In the genomic region with DNA sequence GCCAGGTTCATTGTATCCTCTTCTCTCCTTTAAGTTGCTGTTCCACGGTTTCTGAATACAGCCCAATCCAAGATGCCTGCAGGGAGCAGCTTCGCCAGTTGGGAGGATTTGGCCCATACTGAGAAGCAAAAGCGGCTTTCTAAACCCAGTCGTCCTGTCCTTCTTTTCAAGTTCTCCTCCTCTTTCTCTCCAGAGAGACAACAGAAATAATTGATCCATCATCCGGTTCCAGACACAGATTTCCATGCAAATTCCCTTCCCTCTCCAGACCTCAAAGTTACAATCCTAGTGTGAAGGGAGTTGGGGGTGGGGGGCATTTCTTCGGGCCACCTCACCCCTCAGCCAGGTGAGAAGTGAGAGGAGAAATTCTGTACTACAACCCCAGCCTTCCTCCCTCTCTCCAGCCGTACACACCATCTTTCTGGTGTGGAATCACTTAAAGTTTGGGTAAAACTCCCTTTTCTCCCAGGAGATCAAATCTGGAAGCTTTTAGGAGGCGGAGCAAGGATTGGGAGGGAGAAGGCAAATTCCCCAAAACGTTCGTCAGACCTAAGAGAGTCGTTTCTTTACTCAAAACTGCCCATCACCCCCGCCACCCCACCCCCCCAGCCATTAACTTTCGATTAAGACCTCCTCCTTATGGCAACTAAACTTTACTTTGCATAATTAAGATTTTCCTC, we compare ENCODE assay signal across 8 mouse cellular contexts. TPM values are rescaled to one million over a fixed set of nuclear protein-coding genes. Genes with fewer than 3 reads are reported as not detected.
DNase-seq lines count a peak whose midpoint lies in the region; ATAC-seq and TF ChIP-seq lines count a peak whose summit lies in the region.

No protein-coding gene starts in this region.

- peak overlapping the region; percentile 65 for H3K9ac ChIP-seq in lung, embryonic 14.5 days
- peak overlapping the region; percentile 44 for H3K9ac ChIP-seq in forebrain, embryonic 12.5 days
- H3K9ac ChIP-seq in intestine, embryonic 14.5 days (ENCODE audit: low read length): peak overlapping the region; percentile 69

- no peaks in the 10 kb centered on the region; the same call in 1 of the 2 replicates for H3K27me3 ChIP-seq in lung, embryonic 14.5 days (ENCODE audit: insufficient read depth, low read length)
- H3K27me3 ChIP-seq in forebrain, embryonic 12.5 days: no peaks in the 10 kb centered on the region
- no peaks in the 10 kb centered on the region for H3K27me3 ChIP-seq in intestine, embryonic 14.5 days (replicated peaks; ENCODE audit: control insufficient read depth, insufficient read depth, low read length)
- no peaks in the 10 kb centered on the region for H3K27me3 ChIP-seq in myocyte (ENCODE audit: control insufficient read depth, insufficient read depth, insufficient read length)

- H3K79me2 ChIP-seq in myocyte (ENCODE audit: control insufficient read depth, insufficient read depth): peaks cover 29% of the 10 kb centered on the region

- H3K4me1 ChIP-seq in lung, embryonic 14.5 days (ENCODE audit: insufficient read depth): no peaks in the 10 kb centered on the region
- H3K4me1 ChIP-seq in forebrain, embryonic 12.5 days: peaks cover 20% of the 10 kb centered on the region
- H3K4me1 ChIP-seq in intestine, embryonic 14.5 days (replicated peaks; ENCODE audit: control insufficient read depth, insufficient read depth, low read length): peaks cover 9% of the 10 kb centered on the region

- no peak overlapping the region for H3ac ChIP-seq in myocyte (ENCODE audit: control insufficient read depth, insufficient read length)

- H3K27ac ChIP-seq in lung, embryonic 14.5 days (ENCODE audit: low read depth): peak overlapping the region; percentile 99
- peak overlapping the region; percentile 100 for H3K27ac ChIP-seq in forebrain, embryonic 12.5 days
- H3K27ac ChIP-seq in intestine, embryonic 14.5 days (ENCODE audit: low read depth): peak overlapping the region; percentile 98

- no peaks in the 10 kb centered on the region for H3K9me3 ChIP-seq in lung, embryonic 14.5 days (ENCODE audit: low read depth, low read length)
- no peaks in the 10 kb centered on the region for H3K9me3 ChIP-seq in forebrain, embryonic 12.5 days
- H3K9me3 ChIP-seq in intestine, embryonic 14.5 days (ENCODE audit: control insufficient read depth, low read length): no peaks in the 10 kb centered on the region

- no peak for TF ChIP-seq CTCF in lung, embryonic 14.5 days (IDR thresholded peaks at IDR 0.05; ENCODE audit: low read depth)

- no peak for TF ChIP-seq POLR2A in myocyte (IDR thresholded peaks at IDR 0.05; ENCODE audit: insufficient read length, low read depth)

- no peak for ATAC-seq in lung, embryonic 14.5 days (ENCODE audit: insufficient read depth)
- ATAC-seq in forebrain, embryonic 12.5 days (ENCODE audit: low FRiP score): peak; percentile 2; the same call in 1 of the 2 replicates
- ATAC-seq in intestine, embryonic 14.5 days (replicated peaks; ENCODE audit: low FRiP score, low TSS enrichment, low read depth): no peak

- peak overlapping the region; percentile 80 for H3K4me2 ChIP-seq in lung, embryonic 14.5 days
- peak overlapping the region; percentile 82 for H3K4me2 ChIP-seq in forebrain, embryonic 12.5 days
- peak overlapping the region; percentile 76 for H3K4me2 ChIP-seq in intestine, embryonic 14.5 days (ENCODE audit: low read length)
- peak overlapping the region; percentile 95 for H3K4me2 ChIP-seq in myocyte (ENCODE audit: low read depth)

- H3K4me3 ChIP-seq in lung, embryonic 14.5 days (ENCODE audit: low read depth, low read length): peak overlapping the region; percentile 89
- peak overlapping the region; percentile 93 for H3K4me3 ChIP-seq in forebrain, embryonic 12.5 days (replicated peaks)
- H3K4me3 ChIP-seq in intestine, embryonic 14.5 days (ENCODE audit: low read depth, low read length): peak overlapping the region; percentile 90
- H3K4me3 ChIP-seq in myocyte: peak overlapping the region; percentile 38

- peak; percentile 83 for DNase-seq in lung, embryonic 14.5 days
- DNase-seq in lung, postnatal 25 days (ENCODE audit: low spot score): no peak
- DNase-seq in intestine, embryonic 14.5 days (ENCODE audit: low spot score): peak; percentile 70
- DNase-seq in yolk sac, embryonic 10.5 days (ENCODE audit: low spot score): no peak
- no peak for DNase-seq in cerebellum, postnatal 14 days
- DNase-seq in left cerebral cortex, adult 18-20 months (ENCODE audit: low spot score in 2 of 2): no peak

- 3% methylated on average over 13 of the region's 13 CpGs for WGBS in lung, embryonic 14.5 days
- 0% methylated on average over 13 of the region's 13 CpGs for WGBS in forebrain, embryonic 12.5 days
- 4% methylated on average over 13 of the region's 13 CpGs for WGBS in intestine, embryonic 14.5 days

- peaks cover 7% of the 10 kb centered on the region for H3K36me3 ChIP-seq in lung, embryonic 14.5 days (ENCODE audit: insufficient read depth)
- H3K36me3 ChIP-seq in forebrain, embryonic 12.5 days (replicated peaks): no peaks in the 10 kb centered on the region
- no peaks in the 10 kb centered on the region for H3K36me3 ChIP-seq in intestine, embryonic 14.5 days (ENCODE audit: control insufficient read depth, insufficient read depth, low read length)
- H3K36me3 ChIP-seq in myocyte (ENCODE audit: control insufficient read depth, insufficient read depth): no peaks in the 10 kb centered on the region

TF ChIP-seq in myocyte, 11 proteins besides CTCF, POLR2A, EP300 and RAD21:
- no peak for TF ChIP-seq E2F4 (IDR thresholded peaks at IDR 0.05; ENCODE audit: insufficient read depth)
- TF ChIP-seq SRF (IDR thresholded peaks at IDR 0.05; ENCODE audit: control insufficient read depth, insufficient read length, low read depth): no peak
- no peak for TF ChIP-seq MAX (IDR thresholded peaks at IDR 0.05; ENCODE audit: low read depth)
- no peak for TF ChIP-seq CEBPB (IDR thresholded peaks at IDR 0.05; ENCODE audit: insufficient read depth, poor library complexity, severe bottlenecking)
- TF ChIP-seq REST (IDR thresholded peaks at IDR 0.05; ENCODE audit: insufficient read depth, insufficient read length): no peak
- no peak for TF ChIP-seq TCF3 (IDR thresholded peaks at IDR 0.05; ENCODE audit: insufficient read length, low read depth)
- TF ChIP-seq USF1 (IDR thresholded peaks at IDR 0.05; ENCODE audit: low read depth): no peak
- TF ChIP-seq POLR2AphosphoS2 (IDR thresholded peaks at IDR 0.05; ENCODE audit: insufficient read length, low read depth): no peak
- TF ChIP-seq MYOD1 (IDR thresholded peaks at IDR 0.05; ENCODE audit: control insufficient read depth in 1 of 3, insufficient read length in 2 of 3, low read depth in 2 of 3): no peak
- no peak for TF ChIP-seq TCF12 (IDR thresholded peaks at IDR 0.05; ENCODE audit: insufficient read depth, poor library complexity, severe bottlenecking)
- no peak for TF ChIP-seq MYOG (IDR thresholded peaks at IDR 0.05; ENCODE audit: control insufficient read depth in 1 of 3, insufficient read depth in 1 of 3, insufficient read length in 2 of 3, low read depth in 2 of 3)

RNA-seq across cellular contexts. Expression of a gene that starts 1.2 kb away (rescaled TPM):
- 40.0 and 42.9 TPM in 2 replicates for polyA plus RNA-seq in lung, embryonic 14.5 days (2014; fragmentation: Nextera tagmentation; extraction: Ambion mirVana)
- polyA plus RNA-seq in forebrain, embryonic 12.5 days (2016; fragmentation: Nextera tagmentation; extraction: Ambion mirVana): 42.2 and 42.3 TPM in 2 replicates
- 20.4 and 21.9 TPM in 2 replicates for polyA plus RNA-seq in intestine, embryonic 14.5 days (2014; fragmentation: Nextera tagmentation; extraction: Ambion mirVana)
- 66.9 TPM for polyA plus RNA-seq in myocyte (2012; fragmentation: generic; extraction: Trizol)
- total RNA-seq in left cerebral cortex, adult 18-20 months (2021): 1 to 10 TPM; 9.4 to 9.7 TPM

RNA-seq across cellular contexts. Expression of a gene that starts 23.7 kb away (rescaled TPM):
- polyA plus RNA-seq in lung, embryonic 14.5 days (2014; fragmentation: Nextera tagmentation; extraction: Ambion mirVana): 14.3 and 15.3 TPM in 2 replicates
- 11.7 and 12.5 TPM in 2 replicates for polyA plus RNA-seq in forebrain, embryonic 12.5 days (2016; fragmentation: Nextera tagmentation; extraction: Ambion mirVana)
- polyA plus RNA-seq in intestine, embryonic 14.5 days (2014; fragmentation: Nextera tagmentation; extraction: Ambion mirVana): 13.5 and 15.7 TPM in 2 replicates
- 1.9 TPM for polyA plus RNA-seq in myocyte (2012; fragmentation: generic; extraction: Trizol)
- 1 to 10 TPM; 3.7 to 5.4 TPM for total RNA-seq in left cerebral cortex, adult 18-20 months (2021)

RNA-seq across cellular contexts. Expression of a gene that starts 46.8 kb away (rescaled TPM):
- 47.0 and 49.4 TPM in 2 replicates for polyA plus RNA-seq in lung, embryonic 14.5 days (2014; fragmentation: Nextera tagmentation; extraction: Ambion mirVana)
- polyA plus RNA-seq in forebrain, embryonic 12.5 days (2016; fragmentation: Nextera tagmentation; extraction: Ambion mirVana): 66.6 and 67.9 TPM in 2 replicates
- polyA plus RNA-seq in intestine, embryonic 14.5 days (2014; fragmentation: Nextera tagmentation; extraction: Ambion mirVana): 40.1 and 49.6 TPM in 2 replicates
- polyA plus RNA-seq in myocyte (2012; fragmentation: generic; extraction: Trizol): 9.0 TPM
- 10 to 100 TPM; 50.8 to 52.0 TPM for total RNA-seq in left cerebral cortex, adult 18-20 months (2021)

Comparison
In these comparisons a context has a peak if more than half of its experiments do, and no peak if none do; other contexts are left out.
1. DNase-seq: peak in lung, embryonic 14.5 days (single experiment) and intestine, embryonic 14.5 days (single experiment); none in lung, postnatal 25 days (single experiment), yolk sac, embryonic 10.5 days (single experiment), cerebellum, postnatal 14 days (0 of 2) and left cerebral cortex, adult 18-20 months (0 of 2).
2. H3K4me3 ChIP-seq: peak in every context shown above with its lines; median percentile 93 in forebrain, embryonic 12.5 days; 90 in intestine, embryonic 14.5 days; 89 in lung, embryonic 14.5 days; 38 in myocyte.
3. Peak in every context shown above with its lines, with median percentiles within 50 percentile points of each other: H3K27ac ChIP-seq, H3K4me2 ChIP-seq and H3K9ac ChIP-seq.